Mouse (Mus musculus) heart, adult 2 months (tissue): ENCODE results near the gene Megf9. TPM values are rescaled to one million over a fixed set of nuclear protein-coding genes. Genes with fewer than 3 reads are reported as not detected.

Source experiments
- DNase-seq, 2 experiments: peaks; one replicate each; pipeline ENCODE4 v3.0.0; 2021
- H3K27ac ChIP-seq: fragments of 200-600 bp; 2 replicates; pipeline ENCODE4 v1.8.1; 2022
- H3K27me3 ChIP-seq: fragments of 200-500 bp; 2 replicates; pipeline ENCODE4 v1.6.1; 2012; ENCODE audit warnings: mild to moderate bottlenecking, low read length, inconsistent platforms, mixed read lengths; ENCODE audit not compliant: control insufficient read depth, insufficient read depth
- H3K36me3 ChIP-seq: fragments of 200-500 bp; 2 replicates; pipeline ENCODE4 v1.6.1; 2012; ENCODE audit warnings: low read length, inconsistent platforms; ENCODE audit not compliant: control insufficient read depth, insufficient read depth
- H3K4me1 ChIP-seq: fragments of 200-500 bp; 2 replicates; pipeline ENCODE4 v1.6.1; 2011; ENCODE audit warnings: low read length; ENCODE audit not compliant: control insufficient read depth, insufficient read depth
- H3K4me3 ChIP-seq: fragments of 200-600 bp; 2 replicates; pipeline ENCODE4 v1.8.1; 2022
- H3K79me2 ChIP-seq: fragments of 200-500 bp; replicated peaks from 2 replicates; pipeline ENCODE4 v1.6.1; 2012; ENCODE audit warnings: mild to moderate bottlenecking, inconsistent platforms, low read length, moderate library complexity, mixed read lengths; ENCODE audit not compliant: control insufficient read depth, insufficient read depth
- H3K9ac ChIP-seq: fragments of 200-500 bp; 2 replicates; pipeline ENCODE4 v1.6.1; 2012; ENCODE audit warnings: low read depth, mild to moderate bottlenecking, control low read depth, inconsistent platforms, low read length, mixed read lengths
- CTCF ChIP-seq: fragments of 200-600 bp; IDR thresholded peaks from 2 replicates; pipeline ENCODE4 v1.8.1; 2022; ENCODE audit warnings: antibody characterized with exemption, mild to moderate bottlenecking, moderate library complexity
- EP300 ChIP-seq: fragments of 200-500 bp; IDR thresholded peaks from 2 replicates; pipeline ENCODE4 v1.6.1; 2011; ENCODE audit warnings: low read depth, low read length, control low read depth; ENCODE audit not compliant: insufficient read depth
- POLR2A ChIP-seq: fragments of 200-500 bp; IDR thresholded peaks from 2 replicates; pipeline ENCODE4 v1.6.1; 2011; ENCODE audit warnings: mild to moderate bottlenecking, low read depth, low read length, control low read depth; ENCODE audit not compliant: insufficient read depth
- WGBS: fragments of 180-500 bp; shearing (Covaris S2); methylation state at CpG from one replicate; pipeline ENCODE4 v1.1.7; 2018; 5-methylcytosine and 5-hydroxymethylcytosine counted together
- intact Hi-C: fragments of 180-260 bp; cut with DNase I; formaldehyde crosslinking; loops from one replicate; pipeline ENCODE4 v1.15.1; 2025
- polyA plus RNA-seq: library from polyadenylated mRNA; depleted of rRNA; stranded (reverse); fragments of >200 nt; gene quantifications from 2 replicates; pipeline ENCODE4 v1.2.3, GENCODE M21; 2012
- total RNA-seq, 2 experiments: library from RNA; stranded (reverse); gene quantifications; 2 replicates each; pipeline ENCODE4 v1.2.3; 2021

Gene Megf9
- total and polyA plus RNA-seq, 3 experiments, result 5.5 to 12.9 (median 10.8) TPM

DNA sequence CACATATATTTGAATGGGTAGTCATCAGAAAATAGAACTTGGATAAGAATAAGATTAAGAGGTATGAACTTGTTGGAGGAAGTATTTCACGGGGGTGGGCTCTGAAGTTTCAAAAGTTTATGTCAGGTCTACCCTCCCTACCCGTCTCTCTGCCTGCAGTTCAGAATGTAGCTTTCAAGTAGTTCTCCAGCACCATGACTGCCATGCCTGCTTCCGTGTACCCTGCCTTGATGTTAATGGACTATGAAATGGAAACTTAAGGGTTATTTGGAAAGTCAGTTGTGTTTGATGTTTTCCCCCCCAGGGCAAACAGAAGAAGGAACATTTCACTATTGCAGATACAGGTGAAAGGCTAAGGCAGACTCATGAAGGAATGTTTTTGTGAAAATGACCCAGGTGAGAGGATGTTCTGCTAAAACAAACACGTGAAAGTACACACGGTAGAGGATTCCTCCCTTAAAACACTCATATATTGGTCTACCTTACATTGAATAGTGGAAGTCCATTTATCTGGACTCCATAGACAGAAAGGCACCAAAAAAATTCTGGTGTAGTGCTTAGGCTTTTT is 18.5 kb upstream of the Megf9 start:
- no peak overlapping the region for H3K27ac ChIP-seq
- H3K36me3 ChIP-seq, result no peaks in the 10 kb centered on the region
- H3K4me3 ChIP-seq, result no peak overlapping the region
- 80% methylated on average over 5 of the region's 5 CpGs for WGBS
- H3K27me3 ChIP-seq, result no peaks in the 10 kb centered on the region
- DNase-seq, result no peak
- no peak overlapping the region for H3K9ac ChIP-seq
- intact Hi-C loops, result no loop called here
- H3K79me2 ChIP-seq, result no peaks in the 10 kb centered on the region
- TF ChIP-seq EP300, result no peak
- TF ChIP-seq POLR2A, result no peak
- no peak for TF ChIP-seq CTCF
- no peaks in the 10 kb centered on the region for H3K4me1 ChIP-seq

GRCm38 (mm10) chr4:70552120-70552519 is 17.3 kb upstream of the Megf9 start:
- WGBS, result 86% methylated on average over 4 of the region's 4 CpGs

DNA sequence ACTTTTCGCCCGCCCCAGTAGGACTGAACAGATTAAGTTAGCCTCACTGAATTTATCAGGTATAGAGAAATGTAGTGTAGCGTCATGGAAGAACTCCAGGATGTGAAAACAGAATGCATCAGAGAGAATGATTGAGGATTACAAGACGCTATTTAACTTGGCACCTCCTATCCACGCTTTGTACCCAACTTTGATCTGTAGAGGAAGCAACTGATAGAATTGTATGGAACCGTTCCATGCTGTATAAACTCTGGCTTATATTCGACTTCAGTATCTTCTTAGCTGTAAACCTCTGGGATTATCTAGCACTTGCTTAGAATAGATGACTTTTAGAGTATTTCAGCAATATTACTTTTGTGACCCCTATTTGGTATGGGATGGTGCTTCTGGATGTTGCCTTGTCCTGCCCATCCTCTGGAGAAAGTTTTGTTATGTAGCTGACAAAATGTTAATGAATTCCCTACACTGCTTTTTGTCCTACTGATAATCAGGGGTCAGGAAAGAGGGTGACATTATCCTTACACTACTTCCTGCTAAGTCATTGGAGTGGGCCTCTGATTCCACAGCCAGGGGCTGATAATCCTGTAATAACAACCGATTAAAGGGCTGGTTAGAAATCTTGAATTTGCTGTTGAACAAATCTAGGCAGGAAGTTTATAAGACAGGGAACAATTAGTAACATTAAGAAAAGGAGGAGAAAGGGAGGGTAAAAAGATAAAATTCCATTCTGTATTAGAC is 12.8 kb upstream of the Megf9 start:
- no peak overlapping the region for H3K4me3 ChIP-seq
- H3K27ac ChIP-seq, result no peak overlapping the region
- no peaks in the 10 kb centered on the region for H3K4me1 ChIP-seq
- H3K9ac ChIP-seq, result no peak overlapping the region
- H3K36me3 ChIP-seq, result no peaks in the 10 kb centered on the region
- DNase-seq, result no peak
- no peaks in the 10 kb centered on the region for H3K27me3 ChIP-seq
- intact Hi-C loops, result no loop called here
- WGBS, result 61% methylated on average over 8 of the region's 8 CpGs
- TF ChIP-seq EP300 (no peak), CTCF (no peak), POLR2A (no peak)
- H3K79me2 ChIP-seq, result no peaks in the 10 kb centered on the region

More at GRCm38 (mm10) chr4:70552120-70552519, 17.3 kb upstream of the Megf9 start:
- no peak for DNase-seq
- H3K27me3 ChIP-seq, result no peaks in the 10 kb centered on the region
- H3K4me1 ChIP-seq, result no peaks in the 10 kb centered on the region
- H3K36me3 ChIP-seq, result no peaks in the 10 kb centered on the region
- no peak overlapping the region for H3K9ac ChIP-seq
- H3K4me3 ChIP-seq, result no peak overlapping the region
- no peaks in the 10 kb centered on the region for H3K79me2 ChIP-seq
- H3K27ac ChIP-seq, result no peak overlapping the region
- intact Hi-C loops, result no loop called here
- TF ChIP-seq CTCF, result no peak

DNA sequence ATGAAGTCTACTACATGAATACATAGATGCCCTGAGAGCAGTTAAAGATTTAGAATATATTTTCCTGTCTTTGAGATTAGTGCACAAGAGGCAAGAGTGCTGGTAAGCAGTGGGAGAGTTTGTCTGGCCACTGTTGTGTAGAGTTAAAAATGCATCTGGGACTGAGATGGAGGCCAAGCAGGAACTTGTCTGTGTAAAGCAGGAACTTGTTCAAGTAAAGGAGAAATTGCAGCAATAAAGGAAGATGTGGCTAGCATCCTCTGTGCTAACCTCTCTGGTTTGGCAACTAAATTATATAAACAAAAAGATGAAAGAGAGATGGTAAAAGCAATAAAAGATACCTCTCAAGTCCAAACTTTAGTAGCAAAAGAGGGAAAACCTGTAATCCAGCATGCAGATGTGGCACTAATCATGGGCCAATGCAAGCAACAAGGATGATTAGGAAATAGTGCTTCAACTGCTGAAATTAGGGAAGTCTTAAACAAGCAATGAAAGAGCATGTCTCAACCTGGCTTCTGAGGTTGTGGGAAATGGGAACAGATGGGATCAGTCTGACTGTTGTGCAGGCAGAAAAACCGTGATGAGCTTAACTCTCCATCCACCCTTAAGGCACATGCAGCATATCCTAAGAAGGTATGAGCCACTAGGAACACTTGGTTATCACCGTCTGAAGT is 11.2 kb upstream of the Megf9 start:
- TF ChIP-seq CTCF (no peak), EP300 (no peak), POLR2A (no peak)
- WGBS, result 62% methylated on average over 2 of the region's 2 CpGs

GRCm38 (mm10) chr4:70544390-70544789 is 9.6 kb upstream of the Megf9 start:
- TF ChIP-seq CTCF, result no peak
- no peak for TF ChIP-seq POLR2A
- TF ChIP-seq EP300, result no peak
- H3K27me3 ChIP-seq, result no peaks in the 10 kb centered on the region
- no peaks in the 10 kb centered on the region for H3K4me1 ChIP-seq
- H3K27ac ChIP-seq, result no peak overlapping the region
- WGBS, result 82% methylated on average over 3 of the region's 3 CpGs
- no peaks in the 10 kb centered on the region for H3K79me2 ChIP-seq
- DNase-seq, result no peak
- no peak overlapping the region for H3K4me3 ChIP-seq
- H3K36me3 ChIP-seq, result no peaks in the 10 kb centered on the region
- intact Hi-C loops, result no loop called here
- no peak overlapping the region for H3K9ac ChIP-seq

More for the DNA sequence above, 11.2 kb upstream of the Megf9 start:
- Histone ChIP-seq H3K4me1 (no peaks in the 10 kb centered on the region), H3K9ac (no peak overlapping the region), H3K27ac (no peak overlapping the region), H3K79me2 (no peaks in the 10 kb centered on the region), H3K27me3 (no peaks in the 10 kb centered on the region), H3K36me3 (no peaks in the 10 kb centered on the region), H3K4me3 (no peak overlapping the region)
- DNase-seq, result no peak
- intact Hi-C loops, result no loop called here

- intact Hi-C loops, result no loop called here
- H3K27me3 ChIP-seq, result no peaks in the 10 kb centered on the region
Measured at GRCm38 (mm10) chr4:70542387-70542786, 7.6 kb upstream of the Megf9 start.

More at GRCm38 (mm10) chr4:70542387-70542786, 7.6 kb upstream of the Megf9 start:
- Histone ChIP-seq H3K27ac (no peak overlapping the region), H3K79me2 (no peaks in the 10 kb centered on the region), H3K4me1 (no peaks in the 10 kb centered on the region), H3K4me3 (no peak overlapping the region), H3K9ac (no peak overlapping the region), H3K36me3 (peaks cover under 1% of the 10 kb centered on the region; the same call in 1 of the 2 replicates)
- WGBS, result 16% methylated on average over 2 of the region's 2 CpGs
- no peak for DNase-seq
- no peak for TF ChIP-seq POLR2A
- no peak for TF ChIP-seq EP300
- TF ChIP-seq CTCF, result no peak
